Mouse (Mus musculus) B cell, adult 67 days (primary cell): ENCODE data around the gene Prtn3. TPM values are rescaled to one million over a fixed set of nuclear protein-coding genes. Genes with fewer than 3 reads are reported as not detected.

Experiments used
- total RNA-seq, 2 experiments: library from RNA; stranded (reverse); gene quantifications; 4 replicates each; pipeline ENCODE4 v1.2.4; 2023

Gene Prtn3
- not detected for total RNA-seq

GRCm38 (mm10) chr10:79874290-79874862 is at the start of gene Prtn3, which contains the start of gene Plppr3:
Prtn3 (plus strand) TSS chr10:79874476.
Plppr3 (minus strand) TSS chr10:79874634.

GRCm38 (mm10) chr10:79853860-79854795 is 20.1 kb upstream of the Prtn3 start, which contains the start of gene Ptbp1:
Ptbp1 (plus strand) TSS chr10:79854427.

GRCm38 (mm10) chr10:79886054-79886453 is 11.8 kb downstream of the Prtn3 start, which contains the start of gene Elane:
Elane (plus strand) TSS chr10:79886247.

GRCm38 (mm10) chr10:79890670-79891069 is 16.4 kb downstream of the Prtn3 start, which contains the start of gene Cfd:
Cfd (plus strand) TSS chr10:79890853.

GRCm38 (mm10) chr10:79908167-79909091 is 34.2 kb downstream of the Prtn3 start, which contains the start of gene Med16:
Med16 (minus strand) TSS chr10:79908923.

GRCm38 (mm10) chr10:79910556-79910955 is 36.3 kb downstream of the Prtn3 start, which contains the start of gene Gm26602:
Gm26602 (plus strand) TSS chr10:79910856.

GRCm38 (mm10) chr10:79916808-79917531 is 42.7 kb downstream of the Prtn3 start, which contains the start of gene Kiss1r:
Kiss1r (plus strand) TSS chr10:79916971.

GRCm38 (mm10) chr10:79920958-79921535 is 46.8 kb downstream of the Prtn3 start, which contains the start of gene R3hdm4:
R3hdm4 (minus strand) TSS chr10:79921208.

GRCm38 (mm10) chr10:79926491-79927323 is 52.4 kb downstream of the Prtn3 start, which contains the start of gene Arid3a:
Arid3a (plus strand) TSS chr10:79927043.

Other genes with a start within 250 kb of the Prtn3 start
- not detected for gene Shc2, start 236.6 kb upstream of the Prtn3 start, total RNA-seq
- gene Odf3l2, start 228.7 kb upstream of the Prtn3 start, total RNA-seq = not detected
- gene Madcam1, start 209.9 kb upstream of the Prtn3 start, total RNA-seq = not detected
- 10 to 100 TPM; 18.5 to 20.8 TPM for gene Tpgs1, start 205.1 kb upstream of the Prtn3 start, total RNA-seq
- 10 to 100 TPM; 63.2 to 75.0 TPM for gene Cdc34, start 192.3 kb upstream of the Prtn3 start, total RNA-seq
- gene Gzmm, start 185.5 kb upstream of the Prtn3 start, total RNA-seq = 1 to 10 TPM; 1.6 to 1.9 TPM
- 100 to 1,000 TPM; 103 to 111 TPM for gene Bsg, start 170.0 kb upstream of the Prtn3 start, total RNA-seq
- gene Hcn2, start 157.8 kb upstream of the Prtn3 start, total RNA-seq = under 1 TPM; 0.18 to 0.35 TPM
- gene Polrmt, start 127.9 kb upstream of the Prtn3 start, total RNA-seq = 10 to 100 TPM; 64.8 to 74.2 TPM
- not detected for gene Fgf22, start 119.4 kb upstream of the Prtn3 start, total RNA-seq
- 10 to 100 TPM; 56.5 to 58.6 TPM for gene Rnf126, start 107.5 kb upstream of the Prtn3 start, total RNA-seq
- 1 to 10 TPM; 1.8 to 2.0 TPM for gene Fstl3, start 97.2 kb upstream of the Prtn3 start, total RNA-seq
- not detected for gene Prss57, start 83.5 kb upstream of the Prtn3 start, total RNA-seq
- gene Palm, start 80.9 kb upstream of the Prtn3 start, total RNA-seq = 1 to 10 TPM; 4.9 to 5.1 TPM
- under 1 TPM in 1 of 2 experiments, not detected in 1; 0.23 TPM for gene Misp, start 53.5 kb upstream of the Prtn3 start, total RNA-seq
- gene Ptbp1, start 20.0 kb upstream of the Prtn3 start, total RNA-seq = 100 to 1,000 TPM; 437 to 440 TPM
- gene Plppr3, start 158 bp downstream of the Prtn3 start, total RNA-seq = under 1 TPM; 0.47 to 0.70 TPM
- gene Elane, start 11.8 kb downstream of the Prtn3 start, total RNA-seq = not detected
- gene Cfd, start 16.4 kb downstream of the Prtn3 start, total RNA-seq = not detected
- gene Med16, start 34.4 kb downstream of the Prtn3 start, total RNA-seq = 10 to 100 TPM; 73.7 to 75.0 TPM
- gene Gm26602, start 36.4 kb downstream of the Prtn3 start, total RNA-seq = not detected
- gene Kiss1r, start 42.5 kb downstream of the Prtn3 start, total RNA-seq = under 1 TPM; 0.50 to 0.93 TPM
- 10 to 100 TPM; 94.6 to 97.9 TPM for gene R3hdm4, start 46.7 kb downstream of the Prtn3 start, total RNA-seq
- 10 to 100 TPM; 40.0 to 49.7 TPM for gene Arid3a, start 52.6 kb downstream of the Prtn3 start, total RNA-seq
- gene Wdr18, start 85.7 kb downstream of the Prtn3 start, total RNA-seq = 10 to 100 TPM; 44.5 to 55.3 TPM
- under 1 TPM in 1 of 2 experiments, not detected in 1; 0.24 TPM for gene Grin3b, start 96.2 kb downstream of the Prtn3 start, total RNA-seq
- gene Tmem259, start 109.9 kb downstream of the Prtn3 start, total RNA-seq = 100 to 1,000 TPM; 156 to 169 TPM
- gene Cnn2, start 114.1 kb downstream of the Prtn3 start, total RNA-seq = 100 to 1,000 TPM; 339 to 353 TPM
- gene Abca7, start 122.0 kb downstream of the Prtn3 start, total RNA-seq = 10 to 100 TPM; 57.1 to 61.6 TPM
- 100 to 1,000 TPM; 538 to 550 TPM for gene Arhgap45, start 142.2 kb downstream of the Prtn3 start, total RNA-seq
- 100 to 1,000 TPM in 1 of 2 experiments, 10 to 100 TPM in 1; 91.9 to 101 TPM for gene Polr2e, start 165.3 kb downstream of the Prtn3 start, total RNA-seq
- gene Gpx4, start 172.7 kb downstream of the Prtn3 start, total RNA-seq = 100 to 1,000 TPM; 124 to 133 TPM
- 100 to 1,000 TPM; 118 to 128 TPM for gene Sbno2, start 231.1 kb downstream of the Prtn3 start, total RNA-seq
- 100 to 1,000 TPM; 178 to 181 TPM for gene Stk11, start 241.3 kb downstream of the Prtn3 start, total RNA-seq